ENCODE assay signal across 8 mouse cellular contexts in genomic region chr9:120577133-120577651, GRCm38 (mm10). TPM values are rescaled to one million over a fixed set of nuclear protein-coding genes. Genes with fewer than 3 reads are reported as not detected.
DNase-seq lines count a peak whose midpoint lies in the region; ATAC-seq lines count a peak whose summit lies in the region.

No protein-coding gene starts in this region.

- DNase-seq in ZHBTc4 (ENCODE audit: low read depth, low spot score): peak; percentile 99
- peak; percentile 77 to 85 for DNase-seq in gastrocnemius, adult 8-10 months (ENCODE audit: low spot score in 2 of 2)
- peak; percentile 97 for DNase-seq in induced T-regulatory cell, adult 2 months (ENCODE audit: low read depth)
- peak; percentile 64 to 84 for DNase-seq in left cerebral cortex, adult 9 months (ENCODE audit: low spot score in 2 of 2)
- DNase-seq in right cerebral cortex, postnatal 14 days: peak; percentile 78
- DNase-seq in urinary bladder, postnatal 36 days (ENCODE audit: low spot score in 2 of 2): peak; percentile 69 to 88

- peak; percentile 86 for ATAC-seq in common myeloid progenitor, adult 5-6 weeks (replicated peaks; ENCODE audit: low read depth, poor library complexity, severe bottlenecking)
- peak; percentile 82 for ATAC-seq in megakaryocyte progenitor cell, adult 5-6 weeks (replicated peaks; ENCODE audit: poor library complexity)

RNA-seq across cellular contexts. Expression of gene Rpl14, which starts 5.9 kb away (rescaled TPM):
- 2,413 and 3,257 TPM in 2 replicates for total RNA-seq in common myeloid progenitor, adult 5-6 weeks (2017)
- 100 to 1,000 TPM; 270 to 356 (median 296) TPM for total RNA-seq in gastrocnemius, adult 8-10 months (2022)
- 2,102 and 2,150 TPM in 2 replicates for total RNA-seq in megakaryocyte progenitor cell, adult 5-6 weeks (2015)
- 2,250 and 2,701 TPM in 2 replicates for total RNA-seq in megakaryocyte progenitor cell, adult 5-6 weeks (2017)

RNA-seq across cellular contexts. Expression of gene Entpd3, which starts 37.6 kb away (rescaled TPM):
- total RNA-seq in common myeloid progenitor, adult 5-6 weeks (2017): not detected in 2 replicates
- not detected for total RNA-seq in gastrocnemius, adult 8-10 months (2022)
- not detected in 2 replicates for total RNA-seq in megakaryocyte progenitor cell, adult 5-6 weeks (2015)
- not detected in 2 replicates for total RNA-seq in megakaryocyte progenitor cell, adult 5-6 weeks (2017)

Comparison
In these comparisons a context has a peak if more than half of its experiments do, and no peak if none do; other contexts are left out.
1. Peak in every context shown above with its lines: DNase-seq and ATAC-seq.